24 mouse cellular contexts compared by ENCODE assay signal in the genomic region with DNA sequence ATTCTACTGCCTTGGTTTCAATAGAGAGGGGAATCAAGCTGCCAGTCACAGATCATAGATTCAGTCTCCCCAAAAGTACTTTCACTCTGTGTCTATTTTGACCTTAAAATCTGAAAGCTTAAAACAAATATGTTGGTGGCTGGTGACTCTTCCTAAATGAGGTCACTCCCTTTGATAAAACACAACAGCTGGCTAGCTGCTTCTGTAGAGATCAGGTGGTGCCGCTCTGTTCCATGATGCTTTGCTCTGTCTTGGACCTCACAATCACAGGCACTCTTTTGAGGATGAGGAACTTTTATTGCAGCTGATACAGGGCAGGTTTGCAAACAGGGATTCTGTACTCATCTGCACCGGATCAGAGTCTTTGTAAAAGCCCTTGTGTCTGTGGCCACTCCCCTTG.
"Had no signal": no experiment of that assay in that cellular context is flagged by ENCODE, and none has a peak within 500 bp of the region (broad histone marks: within the 10 kb centered on the region; RNA-seq: fewer than 3 reads in every experiment).

No protein-coding gene starts in this region.

- H3K27me3 ChIP-seq: heart, embryonic 13.5 days; heart, embryonic 15.5 days; hindbrain, embryonic 13.5 days; hindbrain, embryonic 15.5 days; kidney, embryonic 15.5 days; limb, embryonic 13.5 days; limb, embryonic 15.5 days; liver, embryonic 12.5 days had no signal

- H3K27ac ChIP-seq: heart, embryonic 13.5 days; heart, embryonic 15.5 days; hindbrain, embryonic 13.5 days; hindbrain, embryonic 15.5 days; hindbrain, postnatal 0 days; kidney, embryonic 15.5 days; kidney, postnatal 0 days; limb, embryonic 13.5 days; limb, embryonic 15.5 days; liver, embryonic 12.5 days had no signal

- H3K4me1 ChIP-seq: heart, embryonic 13.5 days; heart, embryonic 15.5 days; hindbrain, embryonic 13.5 days; hindbrain, embryonic 15.5 days; limb, embryonic 13.5 days; limb, embryonic 15.5 days; liver, embryonic 12.5 days had no signal

- H3K9ac ChIP-seq: heart, embryonic 13.5 days; heart, embryonic 15.5 days; hindbrain, embryonic 13.5 days; hindbrain, embryonic 15.5 days; kidney, embryonic 15.5 days; limb, embryonic 13.5 days; limb, embryonic 15.5 days; liver, embryonic 12.5 days had no signal

- H3K4me2 ChIP-seq: heart, embryonic 13.5 days; heart, embryonic 15.5 days; hindbrain, embryonic 13.5 days; hindbrain, embryonic 15.5 days; kidney, embryonic 15.5 days; limb, embryonic 13.5 days; limb, embryonic 15.5 days; liver, embryonic 12.5 days had no signal

- H3K4me3 ChIP-seq: heart, embryonic 13.5 days; heart, embryonic 15.5 days; hindbrain, embryonic 13.5 days; hindbrain, embryonic 15.5 days; kidney, embryonic 15.5 days; limb, embryonic 13.5 days; limb, embryonic 15.5 days; liver, embryonic 12.5 days had no signal

- H3K9me3 ChIP-seq: heart, embryonic 13.5 days; heart, embryonic 15.5 days; hindbrain, embryonic 13.5 days; hindbrain, embryonic 15.5 days; kidney, embryonic 15.5 days; limb, embryonic 13.5 days; limb, embryonic 15.5 days; liver, embryonic 12.5 days had no signal

- ATAC-seq: hindbrain, postnatal 0 days; intestine, embryonic 16.5 days; liver, embryonic 12.5 days had no signal

- H3K36me3 ChIP-seq: heart, embryonic 13.5 days; heart, embryonic 15.5 days; hindbrain, embryonic 13.5 days; hindbrain, embryonic 15.5 days; kidney, embryonic 15.5 days; limb, embryonic 13.5 days; limb, embryonic 15.5 days; liver, embryonic 12.5 days had no signal

- DNase-seq: gastrocnemius, postnatal 14 days; gastrocnemius, postnatal 36 days; heart, adult 18-20 months; heart, postnatal 14 days; heart, postnatal 36 days; kidney, adult 11 months; kidney, adult 2 months; kidney, adult 9 months; kidney, postnatal 14 days; kidney, postnatal 36 days; layer of hippocampus, adult 9-11 months; layer of hippocampus, postnatal 36 days; left cerebral cortex, postnatal 4 days had no signal
